Mouse (Mus musculus): ENCODE results near the gene Cabcoco1. TPM values are rescaled to one million over a fixed set of nuclear protein-coding genes. Genes with fewer than 3 reads are reported as not detected.
A peak's percentile ranks its signal among the peaks of the same experiment; 100 is the strongest.

The Cabcoco1 gene
- total RNA-seq, 2 experiments from 2014 or later = 2.5 to 3.1 TPM

DNA sequence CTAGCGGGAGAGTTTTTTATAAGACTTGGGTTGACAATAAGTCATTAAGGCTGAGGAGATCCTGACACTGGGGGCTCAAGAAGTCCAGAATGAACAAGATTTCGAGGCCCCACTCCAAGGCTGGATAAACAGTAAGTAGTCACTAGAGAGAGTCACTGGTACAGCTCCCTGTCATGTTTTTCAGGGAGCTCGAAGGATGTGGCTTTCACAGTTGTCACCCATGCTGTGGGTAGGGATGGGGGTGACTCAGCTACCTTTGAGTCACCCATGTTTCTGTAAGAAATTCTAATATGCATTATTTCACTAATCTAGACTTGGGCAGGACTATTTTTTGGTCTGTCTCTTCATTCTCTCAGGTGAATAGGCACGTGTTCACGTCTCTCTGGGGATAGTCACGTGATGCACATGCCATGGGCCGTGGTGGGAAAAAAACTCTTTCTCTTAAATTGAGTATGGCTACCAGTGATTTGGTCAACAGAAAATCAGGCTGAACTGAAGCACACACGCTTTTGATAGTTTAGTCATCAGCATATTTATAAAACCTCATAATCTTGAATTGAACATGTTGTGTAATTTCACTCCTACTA lies 29.2 kb downstream of the Cabcoco1 start:
- no peak for ATAC-seq (replicated peaks; ENCODE audit: poor library complexity, severe bottlenecking)

DNA sequence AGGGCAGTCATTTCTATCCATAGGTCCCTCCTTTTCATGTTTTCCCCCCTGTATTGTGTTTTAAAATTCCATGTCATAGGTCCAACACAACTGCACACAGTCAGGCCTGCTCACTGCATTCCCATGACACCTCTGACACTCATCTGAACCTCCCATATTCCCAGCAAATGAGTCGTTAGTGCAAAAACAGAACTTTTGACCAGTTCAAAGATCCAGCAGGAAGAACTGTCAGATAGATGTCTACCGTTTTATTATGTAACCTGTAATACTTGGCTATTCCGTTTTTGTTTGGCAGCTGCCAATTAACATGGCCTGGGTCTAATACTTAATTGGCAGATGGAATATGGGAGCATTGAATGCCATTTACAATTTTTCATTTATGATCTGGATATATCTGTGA lies 34.0 kb downstream of the Cabcoco1 start:
- ATAC-seq (replicated peaks; ENCODE audit: poor library complexity, severe bottlenecking) = no peak

DNA sequence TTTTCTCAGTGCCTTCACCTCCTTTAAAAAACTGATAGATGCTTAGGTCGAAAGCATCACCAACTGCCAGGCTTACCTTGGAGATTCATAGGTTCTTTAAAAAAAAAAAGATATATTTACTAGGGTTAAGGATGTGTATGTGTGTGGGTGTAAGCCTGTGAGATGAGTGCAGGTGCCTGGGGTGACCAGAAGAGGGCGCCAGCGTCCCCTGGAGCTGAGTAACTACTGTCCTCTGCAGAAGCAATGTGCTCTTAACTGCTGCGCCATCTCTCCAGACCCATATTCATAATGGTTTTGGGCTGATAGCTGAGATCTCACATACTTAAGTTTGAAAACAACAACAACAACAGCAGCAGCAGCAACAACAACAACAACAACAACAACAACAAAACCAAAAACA lies 35.5 kb downstream of the Cabcoco1 start:
- no peak for ATAC-seq (replicated peaks; ENCODE audit: poor library complexity, severe bottlenecking)

DNA sequence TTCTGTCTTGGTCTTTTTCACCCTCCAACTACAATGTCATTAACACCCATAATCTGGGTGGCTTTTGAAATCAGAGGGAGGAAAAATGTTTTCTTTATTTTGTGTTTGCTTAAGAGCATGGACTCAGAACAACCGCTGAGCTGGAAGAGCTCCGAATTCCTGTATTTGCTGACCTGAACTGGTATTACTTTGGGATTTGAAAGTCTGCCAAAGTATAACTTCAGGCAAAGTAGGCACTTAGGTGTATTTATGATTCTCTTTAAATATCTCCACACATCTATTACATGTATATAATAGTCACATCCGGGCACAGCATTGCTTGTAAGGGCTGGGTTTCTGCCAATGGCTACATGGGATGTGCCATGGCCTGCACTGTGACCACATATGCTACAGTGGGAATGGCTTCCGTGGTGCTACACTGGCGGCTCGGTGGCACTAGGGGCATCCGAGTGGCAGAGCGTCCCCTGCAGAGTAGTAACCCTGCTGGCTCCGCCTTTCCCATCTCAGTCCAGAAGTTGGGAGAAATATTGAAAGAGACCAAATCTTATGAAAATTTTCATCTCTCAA lies 37.0 kb downstream of the Cabcoco1 start:
- no peak for ATAC-seq (replicated peaks; ENCODE audit: poor library complexity, severe bottlenecking)

DNA sequence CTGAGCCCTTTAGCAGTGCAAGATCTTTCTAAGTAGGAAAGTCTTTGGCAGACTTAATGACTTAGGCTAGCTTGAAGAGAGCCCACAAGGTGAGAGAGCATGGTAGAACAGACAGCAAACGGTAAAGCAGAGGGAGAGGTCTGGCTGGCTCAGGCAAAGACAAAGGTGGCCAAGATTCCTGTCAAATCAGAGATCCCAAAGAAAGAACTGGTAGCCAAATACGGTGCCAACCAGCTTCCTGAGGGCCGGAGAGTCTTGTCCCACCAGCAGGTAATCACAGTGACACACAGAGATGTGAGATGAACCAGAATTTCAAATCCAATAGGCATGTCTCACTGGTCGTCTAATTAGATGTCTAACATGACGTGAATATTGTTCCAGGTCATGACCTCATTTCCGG lies 40.6 kb downstream of the Cabcoco1 start:
- no peak for ATAC-seq (replicated peaks; ENCODE audit: poor library complexity, severe bottlenecking)

DNA sequence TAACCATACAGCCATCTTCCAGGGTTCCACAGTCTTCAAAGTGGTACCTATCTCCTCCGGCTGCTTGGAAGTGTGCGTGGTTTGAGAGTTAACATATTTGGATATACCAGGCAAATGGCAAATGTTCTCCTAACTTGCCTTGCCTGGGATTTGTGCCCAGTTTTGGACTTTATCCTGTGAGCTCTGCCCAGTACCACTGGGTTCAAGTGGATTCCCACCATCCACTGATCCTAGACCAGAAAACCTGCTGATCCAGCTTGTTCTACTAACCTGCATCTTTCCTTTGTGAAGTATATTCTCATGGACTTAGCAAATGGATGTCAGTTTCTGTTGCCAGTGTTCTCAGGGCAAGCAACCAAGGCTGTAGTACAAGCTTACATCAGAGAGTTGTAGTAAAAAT lies 46.5 kb downstream of the Cabcoco1 start:
- ATAC-seq (replicated peaks; ENCODE audit: poor library complexity, severe bottlenecking) = no peak

DNA sequence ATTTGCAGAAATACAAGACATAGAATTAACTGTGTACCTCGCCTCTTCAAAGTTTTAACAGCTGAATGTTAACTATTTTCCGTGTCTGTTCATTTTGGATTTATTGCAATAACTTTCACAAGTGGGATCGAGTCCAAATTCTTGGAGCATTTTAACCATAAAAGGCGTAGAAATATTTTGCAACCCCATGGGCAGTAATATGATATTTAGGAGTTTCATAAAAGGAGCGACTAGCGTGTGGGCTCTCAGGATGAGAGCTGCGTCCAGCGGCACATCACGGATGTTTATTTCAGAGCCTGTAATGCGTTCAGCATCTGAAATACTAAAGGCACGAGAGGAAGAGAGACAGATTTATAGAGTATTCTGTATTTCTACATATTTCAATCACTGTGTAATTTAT lies 50.1 kb downstream of the Cabcoco1 start:
- no peak for ATAC-seq (replicated peaks; ENCODE audit: poor library complexity, severe bottlenecking)

DNA sequence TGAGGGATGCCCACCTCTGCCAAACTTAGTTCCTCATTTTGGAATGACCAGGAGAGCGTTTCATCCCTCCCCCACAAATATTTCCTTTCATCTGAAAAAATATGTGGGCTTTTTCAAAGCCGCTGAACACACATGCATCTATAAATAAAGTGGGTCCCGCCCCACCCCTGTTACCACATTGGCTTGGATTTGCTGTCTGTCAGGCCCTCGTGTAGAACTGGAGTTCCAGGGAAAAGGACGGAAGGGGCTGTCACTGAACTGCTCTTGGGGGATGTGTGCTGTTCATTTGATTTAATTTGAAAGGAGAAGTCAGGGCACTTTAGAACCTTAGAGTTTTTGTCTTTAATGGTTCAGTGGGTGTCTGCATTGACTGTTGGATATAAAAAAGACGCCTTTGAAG lies 50.9 kb downstream of the Cabcoco1 start:
- ATAC-seq (replicated peaks; ENCODE audit: poor library complexity, severe bottlenecking) = peak; percentile 42; the same call in 1 of the 2 replicates

DNA sequence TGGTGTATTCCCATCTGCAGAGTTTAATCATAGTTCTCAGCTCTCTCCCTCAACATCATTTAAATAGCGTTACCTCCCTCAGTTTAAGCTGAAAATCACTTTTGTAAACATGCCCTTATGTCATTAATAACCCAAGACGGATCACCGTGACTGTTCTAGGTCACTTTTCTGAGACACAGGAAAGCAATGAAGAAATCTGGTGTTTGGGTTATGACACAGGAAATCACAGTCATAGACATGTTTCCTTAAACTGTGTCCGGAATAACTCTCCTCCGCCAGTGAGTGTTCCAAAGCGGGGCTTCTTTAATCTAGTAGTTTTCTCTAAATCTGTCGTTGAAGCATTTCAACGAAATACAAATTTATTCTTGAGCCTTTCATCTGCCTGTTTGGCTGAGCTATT lies 68.9 kb downstream of the Cabcoco1 start:
- peak; percentile 99 for ATAC-seq (replicated peaks; ENCODE audit: poor library complexity, severe bottlenecking)

DNA sequence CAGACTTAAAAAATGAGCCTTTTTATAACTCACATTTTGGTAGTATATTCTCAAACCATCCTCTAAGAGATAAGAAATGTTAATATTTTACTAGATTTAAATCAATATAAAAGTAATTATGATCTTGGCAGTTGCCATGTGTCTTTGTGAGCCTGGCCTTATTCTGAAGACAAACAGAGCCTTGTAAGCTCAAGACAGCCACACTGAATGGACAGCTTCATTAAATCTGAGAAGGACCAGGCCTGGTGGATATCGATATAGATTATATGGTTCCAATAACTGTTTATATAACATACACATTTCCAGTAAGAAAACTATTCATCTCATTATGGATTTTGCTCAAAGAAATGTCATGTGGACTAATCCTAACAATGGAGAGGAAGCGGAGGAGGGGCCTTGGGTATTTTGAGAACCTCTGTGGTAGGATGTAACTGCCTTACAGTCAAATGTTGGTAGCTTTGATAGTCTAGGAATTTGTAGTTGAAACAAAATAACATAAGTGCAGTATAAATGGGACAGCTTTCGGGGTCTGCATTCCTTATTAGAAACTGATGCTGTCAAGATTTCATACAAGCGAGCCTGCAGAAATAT lies 75.9 kb downstream of the Cabcoco1 start:
- no peak for ATAC-seq (replicated peaks; ENCODE audit: poor library complexity, severe bottlenecking)

DNA sequence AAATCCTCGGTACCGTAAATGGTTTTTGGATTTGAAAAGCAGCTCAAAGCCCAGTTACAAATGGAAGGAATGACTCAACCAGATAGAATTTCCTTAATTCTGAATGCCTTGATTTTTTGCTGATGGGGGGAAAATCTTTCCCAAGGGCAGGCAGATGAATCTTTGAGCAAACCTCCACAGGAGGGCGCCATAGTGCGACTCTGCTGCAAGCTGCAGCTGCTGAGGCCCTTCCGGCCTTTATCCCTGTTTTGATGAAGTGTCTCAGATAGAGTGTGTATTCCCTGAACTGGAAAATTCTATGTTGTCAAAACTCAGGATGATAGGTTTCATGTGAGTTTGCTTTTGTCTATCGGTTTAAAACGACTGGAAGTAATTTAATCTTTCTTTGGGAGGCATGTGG lies 76.8 kb downstream of the Cabcoco1 start:
- peak; percentile 62 for ATAC-seq (replicated peaks; ENCODE audit: poor library complexity, severe bottlenecking)

DNA sequence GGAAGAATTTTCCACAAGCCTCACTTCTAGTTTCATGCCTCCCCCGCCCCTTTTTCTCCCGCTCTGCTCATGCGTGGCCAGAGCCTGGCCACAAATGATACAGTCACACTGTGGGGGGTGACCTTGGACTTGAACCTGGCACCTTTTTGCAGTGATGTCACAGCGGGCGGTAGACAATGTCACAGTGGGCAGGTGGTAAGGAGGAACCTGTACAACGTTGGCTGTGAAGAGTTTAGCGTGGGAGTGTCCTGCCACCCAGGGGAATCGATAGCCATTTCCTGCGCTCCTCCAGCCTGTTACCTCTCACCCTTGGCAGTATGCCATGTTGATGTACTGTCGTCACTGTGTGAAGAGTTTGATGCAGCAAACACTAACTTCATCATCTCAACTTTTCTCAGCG lies 81.9 kb downstream of the Cabcoco1 start:
- no peak for ATAC-seq (replicated peaks; ENCODE audit: poor library complexity, severe bottlenecking)

DNA sequence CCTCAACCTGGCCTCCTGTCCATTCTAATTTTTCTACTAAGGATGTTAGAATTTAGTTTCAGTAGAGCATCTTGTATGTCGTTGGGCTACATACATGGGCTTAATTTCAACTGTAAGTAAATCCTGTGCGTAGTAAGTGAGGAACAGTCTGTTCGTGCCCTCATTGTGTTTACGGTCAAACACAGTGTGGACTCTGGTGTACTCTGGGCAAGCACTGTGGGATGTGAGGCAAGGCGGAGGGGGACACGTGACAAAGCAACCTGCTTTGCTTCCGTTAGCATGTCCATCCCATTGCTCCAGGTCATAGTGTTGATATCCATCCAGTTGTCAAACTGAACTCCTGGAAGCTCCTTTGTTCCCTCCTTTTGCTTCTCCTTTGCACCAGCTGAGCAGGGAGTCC lies 84.7 kb downstream of the Cabcoco1 start:
- no peak for ATAC-seq (replicated peaks; ENCODE audit: poor library complexity, severe bottlenecking)

DNA sequence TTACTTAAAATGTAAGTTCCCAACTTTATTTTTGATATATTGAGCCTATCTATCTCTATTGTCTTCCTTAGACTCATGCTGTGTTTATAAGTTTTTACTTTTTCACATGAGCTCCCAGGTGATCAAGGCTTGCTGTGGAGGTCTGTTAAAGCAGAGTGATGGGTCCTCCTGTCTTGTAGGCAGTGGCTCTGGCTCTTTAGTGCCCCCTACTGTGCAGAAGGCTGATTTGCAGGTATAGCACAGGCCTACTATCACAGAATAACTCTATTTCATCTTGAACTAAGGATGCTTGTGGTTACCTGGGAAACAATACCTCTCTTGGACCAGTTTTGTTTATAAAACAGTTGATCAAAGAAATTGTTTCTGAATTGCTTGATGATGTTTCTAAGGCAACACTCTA lies 87.2 kb downstream of the Cabcoco1 start:
- no peak for ATAC-seq (replicated peaks; ENCODE audit: poor library complexity, severe bottlenecking)

DNA sequence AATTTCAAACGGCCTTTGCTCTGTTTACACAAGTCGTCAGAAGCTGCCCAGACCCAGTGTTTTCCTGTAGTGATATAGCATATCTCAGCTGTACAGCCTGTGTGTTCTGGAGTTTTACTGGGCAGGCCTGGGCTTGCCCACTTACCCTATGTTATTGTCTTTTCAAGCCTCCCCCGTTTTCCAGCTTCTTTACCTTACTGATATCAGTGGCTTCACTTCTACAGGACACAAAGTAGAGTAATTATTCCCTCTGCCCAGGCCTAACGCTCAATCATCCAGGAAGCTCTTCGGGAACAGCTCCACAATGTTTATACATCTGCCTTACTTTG lies 94.9 kb downstream of the Cabcoco1 start:
- ATAC-seq (replicated peaks; ENCODE audit: poor library complexity, severe bottlenecking) = no peak

DNA sequence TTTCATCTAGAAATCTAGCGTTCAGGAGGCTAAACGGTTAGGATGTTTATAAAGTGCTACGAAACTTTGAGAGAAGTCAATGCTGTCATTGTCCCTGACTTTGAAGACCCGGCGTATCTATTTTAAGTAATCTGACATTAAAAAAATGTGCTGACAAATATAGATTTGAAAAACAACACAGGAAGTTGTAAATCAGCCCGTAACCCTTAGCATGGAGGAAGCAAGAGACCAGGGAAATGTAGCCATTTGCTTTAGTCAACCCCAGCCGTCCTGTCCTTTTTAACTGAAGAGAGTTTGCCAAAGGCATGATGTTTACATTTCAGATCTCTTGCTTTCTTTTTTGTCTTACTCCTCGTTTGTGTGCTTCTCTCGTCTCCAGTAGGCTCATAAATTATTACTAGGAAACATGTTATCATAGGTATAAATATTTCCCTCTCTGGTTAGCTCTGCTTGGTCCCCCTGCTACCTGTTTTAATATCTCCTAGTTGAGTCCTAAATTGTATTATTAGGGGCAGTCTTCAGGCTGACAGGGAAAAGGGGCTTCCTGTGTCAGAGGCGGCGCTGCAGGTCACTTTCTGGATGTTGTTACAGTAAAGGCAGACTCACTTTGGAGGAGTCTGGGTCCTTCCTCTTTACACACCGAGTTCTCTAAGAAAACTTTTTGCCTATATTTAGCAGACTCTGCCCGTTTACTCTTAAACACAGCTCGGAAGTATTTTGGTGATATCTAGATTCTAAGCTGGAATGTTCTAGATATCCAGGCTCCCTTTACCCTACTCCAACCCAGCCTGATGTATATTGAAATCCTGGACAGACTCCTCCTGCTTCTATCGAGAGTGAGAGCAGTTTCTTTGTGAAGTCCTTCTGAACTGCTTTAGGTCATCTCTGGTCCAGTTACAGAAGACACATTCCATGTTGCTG lies 95.6 kb downstream of the Cabcoco1 start:
- peak; percentile 69 for ATAC-seq (replicated peaks; ENCODE audit: poor library complexity, severe bottlenecking)

DNA sequence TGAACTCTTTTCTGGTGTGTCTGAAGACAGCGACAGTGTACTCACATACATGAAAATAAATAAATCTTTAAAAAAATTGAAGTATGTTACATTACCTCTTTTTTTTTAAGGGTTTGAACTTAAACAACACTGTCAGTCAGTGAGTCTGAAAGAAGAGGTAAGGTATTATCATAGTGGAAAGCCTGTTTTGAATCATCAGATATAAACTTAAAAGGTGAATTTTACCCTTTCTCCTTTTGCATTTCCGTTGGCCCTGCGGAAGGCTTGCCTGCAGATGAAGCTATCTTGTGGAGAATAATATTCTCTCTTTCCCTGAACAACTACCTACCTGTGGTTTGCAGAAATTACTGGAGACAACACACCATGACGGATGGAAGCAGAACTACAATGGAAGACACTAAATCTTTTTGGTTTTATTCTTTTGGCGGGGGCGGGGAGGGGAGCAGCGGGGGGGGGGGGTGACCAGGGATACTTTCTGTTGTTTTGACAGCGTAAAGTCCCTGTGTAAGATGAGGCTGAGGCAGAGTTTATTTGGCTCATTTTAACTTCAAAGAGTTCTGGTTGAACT lies 96.4 kb downstream of the Cabcoco1 start:
- no peak for ATAC-seq (replicated peaks; ENCODE audit: poor library complexity, severe bottlenecking)

DNA sequence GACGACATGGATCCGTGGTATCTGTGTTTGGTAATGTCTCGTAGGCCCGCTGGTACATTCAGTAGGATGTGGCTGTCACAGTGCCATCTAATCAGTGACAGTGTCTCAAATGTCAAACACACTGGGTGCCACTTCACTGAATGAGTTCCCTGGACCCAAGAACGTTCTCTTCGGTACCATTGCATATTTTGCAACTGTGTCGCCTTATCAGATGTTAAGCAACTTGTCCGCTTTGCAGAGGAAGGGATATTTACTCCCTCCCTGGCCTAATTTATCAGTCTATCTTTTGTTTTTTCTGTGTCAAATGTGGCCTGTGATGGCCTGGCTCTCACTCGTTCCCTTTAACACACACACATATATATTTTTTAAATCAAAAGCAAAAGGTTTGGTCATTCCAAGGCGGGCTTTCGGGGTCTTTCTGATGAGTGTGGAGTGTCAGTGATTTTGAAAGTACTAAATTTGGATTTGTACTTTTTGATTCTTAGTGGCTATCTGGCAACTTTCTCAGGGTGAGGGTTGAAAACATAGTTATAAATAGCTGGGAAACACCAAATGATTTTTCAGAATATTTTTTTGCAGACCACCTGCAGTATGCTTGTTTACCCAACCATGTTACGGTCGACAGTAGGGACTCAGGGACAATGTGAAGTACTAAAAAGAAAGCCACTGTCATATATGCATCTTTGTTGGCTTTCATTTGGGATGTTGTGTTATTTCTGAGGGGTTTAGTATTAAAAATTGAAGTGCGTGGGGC lies 97.2 kb downstream of the Cabcoco1 start:
- ATAC-seq (replicated peaks; ENCODE audit: poor library complexity, severe bottlenecking) = peak; percentile 23; the same call in 1 of the 2 replicates

DNA sequence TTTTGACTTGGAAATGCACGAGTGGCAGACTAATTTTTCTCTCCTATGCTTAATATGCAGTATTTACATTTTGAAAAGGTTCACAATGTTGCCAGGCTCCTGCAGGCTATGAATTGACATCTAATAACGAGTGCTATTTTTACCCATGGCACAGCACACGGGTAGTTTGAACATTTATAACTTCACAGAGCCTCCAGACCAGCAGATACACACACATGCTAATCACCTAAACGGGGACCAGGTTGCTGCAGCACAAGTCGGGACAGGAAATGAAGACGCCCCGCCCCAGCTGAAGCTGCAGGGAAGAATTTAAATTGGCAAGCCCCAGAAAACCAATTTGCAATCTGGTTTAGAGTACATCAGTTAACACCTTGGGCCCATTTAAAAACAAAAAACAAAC lies 98.6 kb downstream of the Cabcoco1 start:
- no peak for ATAC-seq (replicated peaks; ENCODE audit: poor library complexity, severe bottlenecking)

DNA sequence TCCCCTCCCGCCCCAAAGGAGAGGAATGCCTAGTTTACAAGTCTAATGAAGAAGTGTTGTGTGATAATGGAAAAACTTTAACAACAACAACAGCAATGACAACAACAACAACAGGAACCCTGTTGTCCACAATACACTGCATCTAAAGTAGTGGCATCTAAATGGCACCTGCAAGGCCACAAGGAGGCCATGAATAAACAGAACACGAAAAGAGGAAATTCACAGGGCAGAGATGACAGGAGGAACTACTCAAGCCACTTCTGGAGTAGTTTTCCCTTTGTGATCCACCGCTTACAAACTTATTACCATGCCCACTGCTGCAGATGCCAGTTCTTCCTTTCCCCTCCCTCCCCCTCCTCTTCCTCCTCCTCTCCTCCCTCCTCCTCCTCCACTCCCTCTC lies 99.0 kb downstream of the Cabcoco1 start:
- peak; percentile 60 for ATAC-seq (replicated peaks; ENCODE audit: poor library complexity, severe bottlenecking)

Data from granulocyte monocyte progenitor cell, adult 5-6 weeks (primary cell).